Mouse (Mus musculus) CH12.LX (cell line): ENCODE measurements around the gene Chchd3.

ENCODE experiments used
- CTCF ChIP-seq, 2 experiments: IDR thresholded peaks in 1 of 2; conservative IDR thresholded peaks in 1 of 2; 2 replicates each; pipeline ENCODE4 v1.5.1; 2011 to 2012; ENCODE audit warnings: low read depth in 2 of 2, low read length in 2 of 2, improper control_type of control experiment in 1 of 2, inconsistent platforms in 1 of 2, mild to moderate bottlenecking in 1 of 2, moderate library complexity in 1 of 2
- EP300 ChIP-seq: IDR thresholded peaks from 2 replicates; pipeline ENCODE4 v1.6.1; 2011; ENCODE audit warnings: low read length, improper control_type of control experiment
- IRF4 ChIP-seq: IDR thresholded peaks from 2 replicates; pipeline ENCODE4 v1.6.1; 2014; ENCODE audit warnings: low read depth, mild to moderate bottlenecking, inconsistent platforms, low read length, improper control_type of control experiment
- KAT2A ChIP-seq: IDR thresholded peaks from 2 replicates; pipeline ENCODE4 v1.6.1; 2012; ENCODE audit warnings: low read length, improper control_type of control experiment, inconsistent platforms; ENCODE audit not compliant: insufficient replicate concordance
- MAFK ChIP-seq: IDR thresholded peaks from 2 replicates; pipeline ENCODE4 v1.6.1; 2011; ENCODE audit warnings: low read length, improper control_type of control experiment; ENCODE audit not compliant: insufficient replicate concordance
- POLR2A ChIP-seq: IDR thresholded peaks from 2 replicates; pipeline ENCODE4 v1.6.1; 2011; ENCODE audit warnings: low read depth, mild to moderate bottlenecking, improper control_type of control experiment, low read length
- USF1 ChIP-seq: IDR thresholded peaks from 2 replicates; pipeline ENCODE4 v1.6.1; 2014; ENCODE audit warnings: low read depth, mild to moderate bottlenecking, inconsistent platforms, low read length, improper control_type of control experiment

- TF ChIP-seq EP300 (no peak), MAFK (no peak), USF1 (no peak), KAT2A (no peak), IRF4 (no peak), CTCF (conservative IDR thresholded peaks at IDR 0.05 in 1 of 2, IDR thresholded peaks at IDR 0.05 in 1 of 2; ENCODE audit: low read depth in 2 of 2, low read length in 2 of 2) (no peak), POLR2A (no peak)
Observed at GRCm38 (mm10) chr6:32878586-32878985, 181.5 kb downstream of the Chchd3 start.
